In the genomic region with DNA sequence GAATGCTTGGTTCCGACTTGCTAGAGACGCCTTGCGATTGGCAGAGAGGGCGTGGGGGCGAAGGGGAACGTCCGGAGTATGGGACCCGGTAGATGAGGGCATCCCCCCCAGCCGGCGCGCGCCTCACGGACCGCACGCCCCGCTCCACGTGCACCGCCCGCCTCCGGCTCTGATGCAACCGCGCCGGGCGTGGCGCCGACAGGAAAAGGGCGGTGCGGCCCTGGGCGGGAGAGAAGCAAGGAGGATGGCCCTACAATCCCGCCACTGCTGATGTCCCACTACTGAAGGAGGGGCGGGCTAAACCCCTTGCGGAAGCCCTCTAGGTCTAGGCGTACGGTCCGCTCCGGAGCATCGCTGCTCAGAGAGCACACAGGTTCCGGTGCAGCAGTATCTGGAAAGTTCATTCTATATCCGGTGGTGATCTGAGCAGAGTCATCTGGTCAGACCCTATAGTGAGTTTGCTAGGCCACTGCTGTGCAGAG, we compare ENCODE assay signal across 8 mouse cellular contexts. TPM values are rescaled to one million over a fixed set of nuclear protein-coding genes. Genes with fewer than 3 reads are reported as not detected.
DNase-seq lines count a peak whose midpoint lies in the region; ATAC-seq and TF ChIP-seq lines count a peak whose summit lies in the region.

No protein-coding gene starts in this region.

- under 1% methylated on average over 39 of the region's 39 CpGs for WGBS in heart, embryonic 10.5 days
- under 1% methylated on average over 35 of the region's 39 CpGs for WGBS in kidney, embryonic 14.5 days
- WGBS in liver, adult 2 months: under 1% methylated on average over 39 of the region's 39 CpGs

- H3K79me2 ChIP-seq in liver, adult 2 months (ENCODE audit: control insufficient read depth, insufficient read depth, low read length): no peaks in the 10 kb centered on the region

- TF ChIP-seq CTCF in bone marrow macrophage, adult 2 months (IDR thresholded peaks at IDR 0.05; ENCODE audit: low read depth, low read length): no peak
- TF ChIP-seq CTCF in embryonic fibroblast, embryonic 13.5 days (IDR thresholded peaks at IDR 0.05; ENCODE audit: borderline replicate concordance, insufficient read depth, low read length): no peak
- TF ChIP-seq CTCF in liver, adult 2 months (IDR thresholded peaks at IDR 0.05; ENCODE audit: low read depth, low read length): no peak

- H3K27ac ChIP-seq in bone marrow macrophage, adult 2 months (ENCODE audit: insufficient read depth, low read depth, low read length): peak overlapping the region; percentile 41
- H3K27ac ChIP-seq in embryonic fibroblast, embryonic 13.5 days (ENCODE audit: insufficient read depth, low read length): peak overlapping the region; percentile 73
- peak overlapping the region; percentile 93 for H3K27ac ChIP-seq in heart, embryonic 10.5 days
- peak overlapping the region; percentile 97 for H3K27ac ChIP-seq in kidney, embryonic 14.5 days (ENCODE audit: low read depth, low read length)
- H3K27ac ChIP-seq in liver, adult 2 months (replicated peaks; ENCODE audit: insufficient read depth, low read depth, low read length): peak overlapping the region; percentile 6; the same call in 1 of the 2 replicates

- H3K9ac ChIP-seq in kidney, embryonic 14.5 days (ENCODE audit: low read depth, low read length): peak overlapping the region; percentile 75
- H3K9ac ChIP-seq in liver, adult 2 months (ENCODE audit: low read depth, low read length): peak overlapping the region; percentile 59

- H3K4me3 ChIP-seq in bone marrow macrophage, adult 2 months (ENCODE audit: insufficient read depth, low read length): peak overlapping the region; percentile 73
- peak overlapping the region; percentile 61 for H3K4me3 ChIP-seq in embryonic fibroblast, embryonic 13.5 days (ENCODE audit: insufficient read depth, low read length)
- H3K4me3 ChIP-seq in heart, embryonic 10.5 days: peak overlapping the region; percentile 75
- H3K4me3 ChIP-seq in kidney, embryonic 14.5 days (ENCODE audit: low read length): peak overlapping the region; percentile 61
- peak overlapping the region; percentile 67 for H3K4me3 ChIP-seq in liver, adult 2 months (ENCODE audit: insufficient read depth, low read depth, low read length)

- peak; percentile 87 to 88 for DNase-seq in B cell, adult 2 months
- peak; percentile 96 for DNase-seq in heart, embryonic 10.5 days (ENCODE audit: low spot score)
- DNase-seq in liver, adult 2 months (ENCODE audit: extremely low read depth, low read depth, low spot score): peak; percentile 44
- DNase-seq in spleen, postnatal 36 days (ENCODE audit: low spot score in 2 of 2): peak; percentile 92 to 93

- peak overlapping the region; percentile 85 for H3K4me2 ChIP-seq in kidney, embryonic 14.5 days (replicated peaks; ENCODE audit: low read depth, low read length)

- no peaks in the 10 kb centered on the region for H3K27me3 ChIP-seq in heart, embryonic 10.5 days (ENCODE audit: insufficient read depth, poor library complexity, severe bottlenecking)
- H3K27me3 ChIP-seq in kidney, embryonic 14.5 days (ENCODE audit: control insufficient read depth, insufficient read depth, low read length): no peaks in the 10 kb centered on the region
- H3K27me3 ChIP-seq in liver, adult 2 months (ENCODE audit: control insufficient read depth, insufficient read depth, low read length): no peaks in the 10 kb centered on the region

- peak; percentile 91 for ATAC-seq in kidney, embryonic 14.5 days (ENCODE audit: low FRiP score, low TSS enrichment)
- ATAC-seq in monocyte, adult 5-6 weeks (replicated peaks; ENCODE audit: insufficient number of reproducible peaks, low FRiP score, low TSS enrichment, poor library complexity, severe bottlenecking): peak; percentile 82

- no peaks in the 10 kb centered on the region for H3K9me3 ChIP-seq in heart, embryonic 10.5 days
- H3K9me3 ChIP-seq in kidney, embryonic 14.5 days (ENCODE audit: control insufficient read depth, low read length): no peaks in the 10 kb centered on the region

- H3K36me3 ChIP-seq in heart, embryonic 10.5 days: peaks cover 4% of the 10 kb centered on the region
- H3K36me3 ChIP-seq in kidney, embryonic 14.5 days (ENCODE audit: control insufficient read depth, insufficient read depth, low read length): no peaks in the 10 kb centered on the region
- no peaks in the 10 kb centered on the region for H3K36me3 ChIP-seq in liver, adult 2 months (ENCODE audit: control insufficient read depth, insufficient read depth, low read length)

- TF ChIP-seq POLR2A in bone marrow macrophage, adult 2 months (IDR thresholded peaks at IDR 0.05; ENCODE audit: borderline replicate concordance, low read depth, low read length): no peak
- TF ChIP-seq POLR2A in embryonic fibroblast, embryonic 13.5 days (IDR thresholded peaks at IDR 0.05; ENCODE audit: low read depth, low read length): peak; percentile 67
- no peak for TF ChIP-seq POLR2A in liver, adult 2 months (IDR thresholded peaks at IDR 0.05; ENCODE audit: extremely low read depth, insufficient read depth, low read length)

- H3K4me1 ChIP-seq in bone marrow macrophage, adult 2 months (ENCODE audit: control insufficient read depth, insufficient read depth, low read length): peaks cover 26% of the 10 kb centered on the region
- 0 out of 2 replicates have a peak, but pooled peaks cover 4% of the 10 kb centered on the region for H3K4me1 ChIP-seq in embryonic fibroblast, embryonic 13.5 days (ENCODE audit: control insufficient read depth, insufficient read depth, low read length)
- peaks cover 24% of the 10 kb centered on the region for H3K4me1 ChIP-seq in heart, embryonic 10.5 days
- peaks cover 16% of the 10 kb centered on the region for H3K4me1 ChIP-seq in kidney, embryonic 14.5 days (ENCODE audit: control insufficient read depth, insufficient read depth, low read length)
- H3K4me1 ChIP-seq in liver, adult 2 months (ENCODE audit: control insufficient read depth, insufficient read depth, low read length): peaks cover 2% of the 10 kb centered on the region; the same call in 1 of the 2 replicates

RNA-seq across cellular contexts. Expression of gene Mthfd1l, which starts 0.7 kb away (rescaled TPM):
- 4.5 and 5.6 TPM in 2 replicates for polyA plus RNA-seq in bone marrow macrophage, adult 2 months (2012; ENCODE audit: insufficient read depth, insufficient read length, missing spikeins)
- 29.7 and 30.8 TPM in 2 replicates for polyA plus RNA-seq in embryonic fibroblast, embryonic 13.5 days (2011; ENCODE audit: insufficient read length, low read depth, missing spikeins)
- polyA plus RNA-seq in heart, embryonic 10.5 days (2016; fragmentation: Nextera tagmentation; extraction: Ambion mirVana): 20.1 and 23.2 TPM in 2 replicates
- 12.8 and 20.2 TPM in 2 replicates for polyA plus RNA-seq in kidney, embryonic 14.5 days (2014; fragmentation: Nextera tagmentation; extraction: Ambion mirVana)
- 1.0 and 2.8 TPM in 2 replicates for total RNA-seq in liver, adult 2 months (2014; rRNA removed)
- 0.22 and 0.31 TPM in 2 replicates for polyA plus RNA-seq in liver, adult 2 months (2012; rRNA removed)
- 28.2 to 57.1 TPM (median 34.6 TPM) in 3 replicates for total RNA-seq in monocyte, adult 5-6 weeks (2017)

Comparison
In these comparisons a context has a peak if more than half of its experiments do, and no peak if none do; other contexts are left out.
1. Peak in every context shown above with its lines: DNase-seq, ATAC-seq, H3K4me3 ChIP-seq and H3K27ac ChIP-seq.
2. DNase-seq: peak in every context shown above with its lines; median percentile 96 in heart, embryonic 10.5 days; 92 in spleen, postnatal 36 days; 88 in B cell, adult 2 months; 44 in liver, adult 2 months.
3. H3K27ac ChIP-seq: peak in every context shown above with its lines; median percentile 97 in kidney, embryonic 14.5 days; 93 in heart, embryonic 10.5 days; 73 in embryonic fibroblast, embryonic 13.5 days; 41 in bone marrow macrophage, adult 2 months; 6 in liver, adult 2 months.